Mouse (Mus musculus) thymus, postnatal 36 days (tissue): ENCODE data around the gene 2310022B05Rik.

Source experiments
- DNase-seq, 2 experiments: peaks; one replicate each; pipeline ENCODE4 v3.0.0; 2022; ENCODE audit warnings: mixed read lengths in 2 of 2

The 2310022B05Rik gene

GRCm38 (mm10) chr8:124657961-124658360, 5.2 kb downstream of the 2310022B05Rik start:
- no peak for DNase-seq

- no peak for DNase-seq
Observed at GRCm38 (mm10) chr8:124653568-124654475, 9.3 kb downstream of the 2310022B05Rik start.

DNA sequence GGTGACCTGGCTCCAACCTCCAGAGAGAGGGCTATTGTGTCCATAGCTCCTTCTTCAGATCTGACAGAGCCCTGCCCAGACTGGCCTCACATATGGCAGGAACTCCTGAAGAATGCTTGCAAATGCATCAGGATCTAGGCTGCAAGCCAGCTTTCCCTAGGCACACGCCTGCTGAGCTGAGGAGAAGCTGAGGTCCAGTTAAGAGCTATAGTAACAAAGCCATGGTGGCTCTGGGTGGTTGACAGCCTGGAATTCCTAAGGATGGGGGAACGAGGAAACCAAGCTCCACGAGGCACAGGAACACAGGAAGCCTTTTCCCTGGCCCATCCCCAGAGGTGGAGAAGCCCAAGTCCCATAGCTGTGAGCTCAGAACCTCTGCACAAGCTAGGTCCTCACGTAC, 10.6 kb downstream of the 2310022B05Rik start:
- DNase-seq: no peak

DNA sequence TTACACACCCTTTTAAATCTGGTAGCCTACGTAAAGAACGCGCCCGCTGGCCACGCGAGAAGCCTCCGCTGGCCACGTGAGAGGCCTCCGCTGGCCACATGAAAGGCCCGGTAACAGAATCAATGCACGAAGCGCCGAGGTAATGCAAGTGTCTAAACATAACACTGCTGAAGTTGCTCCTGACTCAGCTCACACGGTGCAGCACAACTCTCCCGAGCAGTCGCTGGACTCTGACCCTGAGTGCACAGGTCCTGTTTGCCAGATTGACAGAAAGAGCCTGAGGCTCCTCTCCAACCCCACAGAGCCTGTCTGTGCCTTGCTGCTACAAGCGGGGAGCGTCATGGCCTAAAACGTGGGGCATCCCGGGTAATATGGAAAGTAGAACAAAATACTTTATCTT, 11.4 kb downstream of the 2310022B05Rik start:
- DNase-seq: no peak

DNA sequence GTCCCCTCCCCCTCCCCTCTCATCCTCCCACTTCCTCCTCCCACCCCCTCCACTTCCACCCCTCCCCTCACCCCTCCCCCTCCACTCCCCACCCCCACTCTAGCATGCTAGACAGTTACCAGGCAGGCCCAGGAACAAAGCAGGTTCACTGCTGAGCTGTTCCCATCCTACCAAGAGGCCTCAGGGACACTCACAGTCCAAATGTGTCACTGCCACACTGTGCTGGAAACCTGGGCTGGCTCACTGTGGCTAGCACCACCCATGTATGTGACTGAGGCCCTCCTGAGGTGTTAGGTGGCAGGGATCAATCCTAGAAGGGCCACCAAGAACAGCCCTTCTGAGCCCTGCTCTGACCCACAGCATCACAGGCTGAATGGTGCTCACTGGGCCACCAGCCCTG, 14.9 kb downstream of the 2310022B05Rik start:
- no peak for DNase-seq

- DNase-seq: no peak
Observed at GRCm38 (mm10) chr8:124643540-124644339, 19.4 kb downstream of the 2310022B05Rik start.

DNA sequence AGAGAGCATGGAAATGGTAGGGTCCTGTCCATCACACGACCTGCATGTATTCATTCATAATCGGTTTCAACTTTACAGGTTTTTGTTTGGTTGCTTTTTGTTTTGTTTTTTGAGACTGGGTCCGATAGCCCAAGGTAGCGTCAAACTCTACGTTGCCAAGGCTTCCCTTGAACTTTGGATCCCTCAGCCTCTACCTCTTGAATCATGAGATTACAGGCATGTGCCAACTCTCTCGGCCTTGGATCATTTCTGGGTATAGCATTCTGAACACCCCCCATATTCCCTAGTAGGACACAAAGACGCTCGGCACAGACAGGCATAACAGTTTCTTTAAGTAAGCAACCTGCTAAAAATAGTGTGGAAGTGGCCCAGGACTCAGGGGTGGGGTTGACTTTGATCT, 21.6 kb downstream of the 2310022B05Rik start:
- no peak for DNase-seq

GRCm38 (mm10) chr8:124635247-124635502, 28.0 kb downstream of the 2310022B05Rik start:
- no peak for DNase-seq

DNA sequence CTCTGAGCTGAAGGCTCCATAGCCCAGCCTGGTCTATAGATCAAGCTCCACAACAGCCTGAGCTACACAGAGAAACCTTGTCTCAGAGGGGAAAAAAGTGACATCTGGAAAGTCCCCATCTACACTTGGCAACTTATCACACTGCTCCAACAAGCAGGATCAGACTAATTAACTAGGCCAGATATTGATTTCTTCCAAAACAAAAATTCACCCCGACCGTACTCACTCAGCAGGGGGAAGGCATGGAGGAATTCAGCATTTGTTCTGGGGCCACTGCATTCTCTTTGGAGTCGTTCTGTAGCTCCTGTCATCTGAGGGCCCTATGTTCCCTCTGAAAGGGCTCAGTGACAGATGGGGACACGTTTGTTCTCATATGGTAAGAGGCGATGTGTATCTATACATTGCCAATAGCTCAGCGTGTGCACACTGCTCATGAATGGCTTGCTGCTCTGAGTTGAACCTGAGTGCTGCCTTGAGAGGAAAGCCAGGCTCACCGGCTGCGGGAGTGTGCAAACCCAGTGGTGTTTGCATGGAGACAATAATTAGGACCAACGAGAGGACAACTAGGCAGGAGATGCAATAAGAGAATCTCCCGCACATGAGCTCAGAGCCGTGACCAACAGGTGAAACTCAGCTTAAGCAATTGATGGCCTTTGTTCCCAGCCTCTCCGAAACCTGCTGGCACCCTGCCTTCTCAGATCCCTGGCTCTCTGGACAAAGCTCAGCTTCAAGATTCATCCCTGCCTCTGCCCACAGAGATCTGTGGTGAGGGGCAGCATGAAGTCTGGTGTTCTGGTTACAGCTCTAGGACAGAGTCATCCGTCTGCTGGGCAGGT, 28.5 kb downstream of the 2310022B05Rik start:
- no peak for DNase-seq

DNA sequence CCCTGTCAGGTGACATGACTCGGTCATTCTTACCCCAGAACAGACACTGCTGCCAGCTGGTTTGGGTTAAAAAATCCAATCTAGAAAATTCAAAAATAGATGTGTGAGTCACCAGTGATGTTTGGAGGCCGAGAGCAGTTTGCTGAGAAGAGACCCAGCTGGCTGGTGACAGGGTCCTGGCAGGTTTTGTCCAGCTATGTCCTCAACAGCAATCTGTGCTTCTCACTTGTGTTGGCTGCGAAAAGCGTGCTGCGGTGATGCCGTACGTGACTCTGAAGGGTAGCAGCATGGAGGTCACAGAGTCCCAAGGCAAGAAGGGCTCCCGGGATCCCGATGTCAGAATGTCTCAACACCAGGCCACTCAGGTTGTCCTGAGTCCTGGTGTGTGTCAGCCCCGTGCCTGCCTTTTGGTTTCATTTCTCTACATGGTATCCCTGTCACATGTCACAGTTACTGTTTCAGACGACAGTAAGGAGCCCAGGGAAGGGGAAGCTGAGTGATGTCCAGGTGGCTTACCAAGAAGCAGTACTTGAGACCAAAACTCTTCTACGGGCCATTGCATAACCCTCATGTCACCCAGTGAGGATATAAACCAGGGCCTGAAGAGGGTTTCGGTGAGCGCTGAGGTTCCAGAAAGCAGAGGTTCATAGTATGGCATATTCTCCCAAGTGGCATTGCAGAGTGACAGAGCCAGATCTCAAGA, 30.0 kb downstream of the 2310022B05Rik start:
- no peak for DNase-seq

GRCm38 (mm10) chr8:124631966-124632365, 31.2 kb downstream of the 2310022B05Rik start:
- DNase-seq: no peak

DNA sequence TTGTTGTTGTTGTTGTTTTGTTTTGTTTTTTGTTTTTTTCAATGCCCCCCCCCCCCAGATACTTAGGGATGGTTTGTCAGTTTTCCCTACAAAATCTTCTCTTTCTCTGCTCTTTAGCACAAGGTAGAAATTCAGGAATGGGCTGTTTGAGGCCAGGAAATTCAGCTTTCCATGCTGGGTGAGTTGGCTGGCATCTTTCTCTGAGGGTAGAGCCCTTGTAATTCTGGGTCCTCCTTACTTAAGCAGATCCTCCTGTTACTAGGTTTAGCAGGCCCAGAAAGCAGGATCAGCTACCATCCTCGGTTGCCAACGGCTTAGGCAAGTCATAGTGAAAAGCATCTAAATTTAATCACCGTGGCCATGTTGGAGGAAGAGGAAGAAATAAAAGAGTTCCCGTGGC, 32.3 kb downstream of the 2310022B05Rik start:
- no peak for DNase-seq

DNA sequence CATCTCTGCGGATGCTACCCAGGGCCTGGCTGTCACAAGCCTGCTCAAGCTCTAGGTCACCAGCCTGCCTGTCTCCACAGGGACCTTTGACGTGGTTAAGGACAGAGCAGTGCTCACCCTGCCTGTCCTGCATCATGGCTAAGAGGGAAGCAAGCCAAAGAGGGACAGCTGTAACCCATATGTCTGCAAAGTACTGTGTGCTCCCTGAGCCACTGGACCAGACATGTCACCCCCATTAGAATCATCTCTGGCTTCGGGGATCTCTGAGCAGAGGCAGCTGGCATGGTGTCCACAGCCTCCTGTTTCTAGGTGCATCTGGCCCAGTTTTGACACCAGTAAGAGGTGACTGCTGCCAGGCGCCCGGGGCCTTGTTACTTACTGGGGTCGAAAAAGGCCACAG, 32.7 kb downstream of the 2310022B05Rik start:
- DNase-seq: no peak

- DNase-seq: no peak
Observed at GRCm38 (mm10) chr8:124626251-124626650, 36.9 kb downstream of the 2310022B05Rik start.

GRCm38 (mm10) chr8:124621255-124621654, 41.9 kb downstream of the 2310022B05Rik start:
- DNase-seq: no peak

DNA sequence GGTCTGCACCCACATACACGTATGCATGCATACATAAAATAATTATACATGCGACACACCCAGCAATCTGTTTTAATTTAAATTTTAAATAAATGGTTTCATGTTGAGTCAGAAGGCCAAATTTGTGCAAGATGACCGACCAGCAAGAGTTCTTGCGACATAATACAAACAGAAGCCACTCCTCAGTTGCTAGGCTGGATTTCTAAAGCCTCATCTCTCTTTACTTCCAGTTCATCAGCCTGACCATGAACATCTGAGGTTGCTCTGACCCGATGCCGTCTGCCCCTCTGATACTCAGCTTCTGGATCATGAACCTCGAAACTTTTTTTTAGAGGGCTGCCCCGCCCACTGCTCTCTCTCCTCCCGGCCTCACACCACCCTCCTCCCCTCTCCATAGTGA, 44.9 kb downstream of the 2310022B05Rik start:
- no peak for DNase-seq

- DNase-seq: peak; percentile 55 to 57
Observed at GRCm38 (mm10) chr8:124617266-124617869, 45.8 kb downstream of the 2310022B05Rik start.

- no peak for DNase-seq
Observed at GRCm38 (mm10) chr8:124614325-124614724, 48.8 kb downstream of the 2310022B05Rik start.

DNA sequence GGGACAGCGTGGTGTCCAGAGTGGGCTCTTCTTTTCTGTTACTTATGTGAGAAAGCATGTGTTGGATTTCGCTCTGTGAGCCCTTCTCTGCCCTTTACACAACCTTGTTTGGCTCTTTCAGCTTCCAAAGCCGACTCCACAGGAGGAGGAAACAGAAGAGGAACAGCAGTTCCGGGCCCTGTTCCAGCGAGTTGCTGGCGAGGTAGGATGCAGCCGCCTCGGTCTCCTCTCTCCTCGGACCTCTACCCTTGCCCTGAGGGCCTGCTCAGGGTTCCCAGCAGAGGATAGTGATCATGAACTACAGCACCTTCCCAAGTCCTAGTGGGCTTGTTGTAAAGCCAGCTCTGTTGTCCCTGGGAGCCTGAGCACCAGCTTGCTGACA, 54.2 kb downstream of the 2310022B05Rik start:
- no peak for DNase-seq

GRCm38 (mm10) chr8:124608239-124608971, 54.8 kb downstream of the 2310022B05Rik start:
- DNase-seq: peak; percentile 25 to 26

GRCm38 (mm10) chr8:124604066-124604465, 59.1 kb downstream of the 2310022B05Rik start:
- peak in 1 of 2 experiments; percentile 13 for DNase-seq
